Mouse (Mus musculus): ENCODE measurements at regions not wholly inside any gene's neighbourhood (a gene's known extent, or its start where the extent isn't known, plus 50 kb on each side); places are given as distances from the start of the nearest gene placed in this dataset.

DNA sequence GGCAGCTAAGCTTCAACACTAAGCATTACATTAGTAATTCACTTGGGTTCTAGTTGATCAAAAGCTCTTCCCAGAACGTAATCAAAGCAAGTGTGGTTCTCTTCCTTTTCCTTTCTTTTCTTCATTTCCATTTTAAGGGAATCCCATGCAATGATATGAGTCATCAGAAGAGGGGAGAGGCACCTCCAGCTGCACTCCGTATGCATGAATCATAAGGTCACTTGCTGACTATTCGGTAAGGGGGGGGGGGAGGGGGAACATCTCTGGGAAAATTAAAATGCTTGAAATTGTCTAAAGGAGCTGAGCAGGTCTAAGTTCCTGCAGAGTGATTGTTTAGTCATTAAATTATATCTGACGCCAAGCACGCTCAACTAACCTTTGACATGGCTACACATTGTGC lies 275.9 kb downstream of the Arl4a start:
- Histone ChIP-seq H3K4me3 (ENCODE audit: control insufficient read depth in 1 of 2, insufficient read depth in 1 of 2, low read depth in 2 of 2, low read length in 2 of 2) (no peak overlapping the region), H3K36me3 (ENCODE audit: control insufficient read depth in 1 of 2, insufficient read depth in 2 of 2, low read length in 2 of 2) (no peaks in the 10 kb centered on the region), H3K9me3 (replicated peaks; ENCODE audit: insufficient read depth, low read length) (no peaks in the 10 kb centered on the region), H3K27me3 (ENCODE audit: control insufficient read depth in 1 of 2, insufficient read depth in 2 of 2, low read length in 2 of 2) (peaks cover 0 to 2% of the 10 kb centered on the region in 2 experiments; a peak in 1 of 4 replicates), H3K27ac (ENCODE audit: control insufficient read depth, low read depth, low read length) (no peak overlapping the region), H3K9ac (ENCODE audit: control insufficient read depth, low read depth, low read length, poor library complexity, severe bottlenecking) (no peak overlapping the region), H3K79me2 (ENCODE audit: control insufficient read depth, insufficient read depth, low read length, poor library complexity) (no peaks in the 10 kb centered on the region), H3K4me1 (ENCODE audit: control insufficient read depth in 1 of 2, insufficient read depth in 2 of 2, low read length in 2 of 2) (no peaks in the 10 kb centered on the region)
- DNase-seq (ENCODE audit: low read depth, low spot score): no peak
- no peak for TF ChIP-seq ELF1 (IDR thresholded peaks at IDR 0.05; ENCODE audit: low read depth, low read length)
- no peak for TF ChIP-seq POLR2AphosphoS2 (IDR thresholded peaks at IDR 0.05; ENCODE audit: low read length)
- no peak for TF ChIP-seq MAX (IDR thresholded peaks at IDR 0.05; ENCODE audit: low read length)
- TF ChIP-seq CHD2 (IDR thresholded peaks at IDR 0.05; ENCODE audit: low read length): no peak
- no peak for TF ChIP-seq E2F4 (IDR thresholded peaks at IDR 0.05; ENCODE audit: borderline replicate concordance, low read depth, low read length)
- TF ChIP-seq ZKSCAN1 (IDR thresholded peaks at IDR 0.05; ENCODE audit: low read depth, low read length): no peak
- no peak for TF ChIP-seq UBTF (IDR thresholded peaks at IDR 0.05; ENCODE audit: borderline replicate concordance, insufficient read depth, low read depth, low read length)
- TF ChIP-seq MYC (IDR thresholded peaks at IDR 0.05; ENCODE audit: low read depth, low read length): no peak
- no peak for TF ChIP-seq CTCF (IDR thresholded peaks at IDR 0.05 in 2 of 3, conservative IDR thresholded peaks at IDR 0.05 in 1 of 3; ENCODE audit: control insufficient read depth in 1 of 3, insufficient read depth in 1 of 3, low read depth in 2 of 3, low read length in 3 of 3, poor library complexity in 1 of 3, severe bottlenecking in 1 of 3)
- TF ChIP-seq MEF2A (IDR thresholded peaks at IDR 0.05; ENCODE audit: extremely low read depth, insufficient replicate concordance, low read depth, low read length, poor library complexity, severe bottlenecking): no peak
- TF ChIP-seq SMC3 (IDR thresholded peaks at IDR 0.05; ENCODE audit: low read depth, low read length): no peak
- TF ChIP-seq GABPA (IDR thresholded peaks at IDR 0.05; ENCODE audit: low read depth, low read length): no peak
- no peak for TF ChIP-seq ZMIZ1 (IDR thresholded peaks at IDR 0.05; ENCODE audit: low read depth, low read length)
- TF ChIP-seq TAL1 (IDR thresholded peaks at IDR 0.05; ENCODE audit: low read length): no peak

DNA sequence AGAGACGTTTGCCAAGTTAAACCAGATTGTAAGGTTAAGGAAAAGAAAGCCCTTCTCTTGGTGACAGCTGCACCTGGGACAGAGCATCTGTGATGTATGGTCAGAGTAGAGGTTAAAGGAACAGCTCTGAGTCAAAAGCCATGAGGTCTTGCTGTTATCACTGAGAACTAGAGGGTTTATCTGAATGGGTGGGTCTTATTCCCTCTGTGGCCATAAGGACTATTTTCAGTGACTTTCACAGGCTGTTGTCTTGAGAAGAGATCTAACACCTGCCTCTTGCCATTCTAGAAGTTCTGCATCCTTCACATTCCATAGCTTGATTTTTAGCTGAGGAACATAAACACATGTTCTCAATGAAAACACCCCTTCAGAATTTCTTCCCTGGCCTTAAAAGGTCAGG lies 276.5 kb downstream of the Arl4a start:
- Histone ChIP-seq H3K36me3 (ENCODE audit: control insufficient read depth in 1 of 2, insufficient read depth in 2 of 2, low read length in 2 of 2) (no peaks in the 10 kb centered on the region), H3K4me3 (ENCODE audit: control insufficient read depth in 1 of 2, insufficient read depth in 1 of 2, low read depth in 2 of 2, low read length in 2 of 2) (no peak overlapping the region), H3K27me3 (ENCODE audit: control insufficient read depth in 1 of 2, insufficient read depth in 2 of 2, low read length in 2 of 2) (peaks cover 0 to 1% of the 10 kb centered on the region in 2 experiments; a peak in 1 of 4 replicates), H3K4me1 (ENCODE audit: control insufficient read depth in 1 of 2, insufficient read depth in 2 of 2, low read length in 2 of 2) (no peaks in the 10 kb centered on the region), H3K79me2 (ENCODE audit: control insufficient read depth, insufficient read depth, low read length, poor library complexity) (no peaks in the 10 kb centered on the region), H3K9me3 (replicated peaks; ENCODE audit: insufficient read depth, low read length) (no peaks in the 10 kb centered on the region), H3K9ac (ENCODE audit: control insufficient read depth, low read depth, low read length, poor library complexity, severe bottlenecking) (no peak overlapping the region), H3K27ac (ENCODE audit: control insufficient read depth, low read depth, low read length) (no peak overlapping the region)
- DNase-seq (ENCODE audit: low read depth, low spot score): no peak
- TF ChIP-seq ZNF384 (IDR thresholded peaks at IDR 0.05; ENCODE audit: low read depth, low read length) (no peak), HCFC1 (IDR thresholded peaks at IDR 0.05; ENCODE audit: low read depth, low read length) (no peak), BHLHE40 (IDR thresholded peaks at IDR 0.05; ENCODE audit: borderline replicate concordance, low read depth, low read length) (no peak), CHD2 (IDR thresholded peaks at IDR 0.05; ENCODE audit: low read length) (no peak), GATA1 (IDR thresholded peaks at IDR 0.05; ENCODE audit: low read depth, low read length) (no peak), MAZ (IDR thresholded peaks at IDR 0.05; ENCODE audit: low read depth, low read length) (no peak), EP300 (IDR thresholded peaks at IDR 0.05; ENCODE audit: low read depth in 1 of 2, low read length in 2 of 2) (no peak)

Data from MEL (cell line).